Mouse (Mus musculus) liver, adult 2 months (tissue): ENCODE measurements around the gene Rgs9. TPM values are rescaled to one million over a fixed set of nuclear protein-coding genes. Genes with fewer than 3 reads are reported as not detected.

Experiments used
- DNase-seq: peaks from one replicate; pipeline ENCODE4 v3.0.0-alpha.2; 2011; ENCODE audit warnings: low read depth, low spot score; ENCODE audit errors: extremely low read depth
- H3K27ac ChIP-seq: fragments of 200-500 bp; replicated peaks from 2 replicates; pipeline ENCODE4 v1.5.1; 2012; ENCODE audit warnings: low read depth, mild to moderate bottlenecking, control low read depth, inconsistent platforms, low read length; ENCODE audit not compliant: insufficient read depth
- H3K27me3 ChIP-seq: fragments of 200-500 bp; 2 replicates; pipeline ENCODE4 v1.6.1; 2012; ENCODE audit warnings: mild to moderate bottlenecking, moderate library complexity, low read length, inconsistent platforms; ENCODE audit not compliant: control insufficient read depth, insufficient read depth
- H3K36me3 ChIP-seq: fragments of 200-500 bp; 2 replicates; pipeline ENCODE4 v1.6.1; 2012; ENCODE audit warnings: low read length, inconsistent platforms; ENCODE audit not compliant: control insufficient read depth, insufficient read depth
- H3K4me1 ChIP-seq: fragments of 200-500 bp; 2 replicates; pipeline ENCODE4 v1.6.1; 2011; ENCODE audit warnings: low read length; ENCODE audit not compliant: control insufficient read depth, insufficient read depth
- H3K4me3 ChIP-seq: fragments of 200-500 bp; 2 replicates; pipeline ENCODE4 v1.5.1; 2011; ENCODE audit warnings: low read depth, mild to moderate bottlenecking, control low read depth, low read length, moderate library complexity; ENCODE audit not compliant: insufficient read depth
- H3K79me2 ChIP-seq: fragments of 200-500 bp; 2 replicates; pipeline ENCODE4 v1.6.1; 2012; ENCODE audit warnings: inconsistent platforms, mild to moderate bottlenecking, low read length, moderate library complexity; ENCODE audit not compliant: control insufficient read depth, insufficient read depth
- H3K9ac ChIP-seq: fragments of 200-500 bp; 2 replicates; pipeline ENCODE4 v1.6.1; 2012; ENCODE audit warnings: low read depth, mild to moderate bottlenecking, control low read depth, inconsistent platforms, low read length
- CTCF ChIP-seq: fragments of 200-500 bp; IDR thresholded peaks from 2 replicates; pipeline ENCODE4 v1.5.1; 2011; ENCODE audit warnings: low read depth, low read length, control low read depth
- POLR2A ChIP-seq: fragments of 200-500 bp; IDR thresholded peaks from 2 replicates; pipeline ENCODE4 v1.6.1; 2011; ENCODE audit warnings: low read length, control low read depth; ENCODE audit not compliant: insufficient read depth; ENCODE audit errors: extremely low read depth
- WGBS: fragments of 180-500 bp; shearing (Covaris S2); methylation state at CpG from one replicate; pipeline ENCODE4 v1.1.7; 2018; 5-methylcytosine and 5-hydroxymethylcytosine counted together
- polyA plus RNA-seq: library from polyadenylated mRNA; depleted of rRNA; stranded (reverse); fragments of >200 nt; gene quantifications from 2 replicates; pipeline ENCODE4 v1.2.3, GENCODE M21; 2012
- total RNA-seq: library from RNA; depleted of rRNA; stranded (reverse); fragments of >200 nt; gene quantifications from 2 replicates; pipeline ENCODE4 v1.2.3, GENCODE M21; 2014

The Rgs9 gene
- total and polyA plus RNA-seq, 2 experiments = 0.09 to 0.37 TPM

- Histone ChIP-seq H3K79me2 (no peaks in the 10 kb centered on the region), H3K4me3 (no peak overlapping the region), H3K27me3 (0 out of 2 replicates have a peak, but pooled peaks cover 2% of the 10 kb centered on the region), H3K36me3 (no peaks in the 10 kb centered on the region), H3K4me1 (no peaks in the 10 kb centered on the region), H3K27ac (no peak overlapping the region), H3K9ac (no peak overlapping the region)
- no peak for DNase-seq
- no peak for TF ChIP-seq POLR2A
- TF ChIP-seq CTCF = no peak
- WGBS = 86% methylated on average over 5 of the region's 5 CpGs
Measured at GRCm38 (mm10) chr11:109319946-109320345, 22.0 kb upstream of the Rgs9 start.

- TF ChIP-seq CTCF (no peak), POLR2A (no peak)
Measured at GRCm38 (mm10) chr11:109319471-109319870, 21.5 kb upstream of the Rgs9 start.

DNA sequence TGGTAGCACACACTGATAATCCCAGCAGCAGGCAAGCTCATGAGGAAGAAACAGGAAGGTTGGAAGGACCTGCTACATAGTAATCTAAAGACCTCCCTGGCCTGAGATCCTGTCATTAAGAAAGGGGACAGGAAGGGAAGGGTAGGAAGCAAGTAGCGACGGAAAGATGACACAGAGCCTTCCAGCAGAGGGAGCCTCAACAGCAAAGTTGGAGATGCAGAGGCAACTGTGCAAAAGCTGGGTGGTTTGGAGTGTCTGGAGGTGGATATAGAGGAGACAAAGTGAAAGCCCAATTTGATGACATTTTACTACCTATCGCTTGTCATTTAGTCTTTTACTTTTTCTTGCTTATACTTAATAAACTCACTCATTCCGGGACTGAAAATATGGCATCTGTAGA is 19.0 kb upstream of the Rgs9 start:
- Histone ChIP-seq H3K27ac (no peak overlapping the region), H3K9ac (no peak overlapping the region), H3K27me3 (0 out of 2 replicates have a peak, but pooled peaks cover 2% of the 10 kb centered on the region), H3K36me3 (no peaks in the 10 kb centered on the region), H3K79me2 (no peaks in the 10 kb centered on the region), H3K4me3 (no peak overlapping the region), H3K4me1 (no peaks in the 10 kb centered on the region)
- TF ChIP-seq POLR2A (no peak), CTCF (peak; percentile 62)
- 43% methylated on average over 4 of the region's 4 CpGs for WGBS
- peak; percentile 12 for DNase-seq

More at GRCm38 (mm10) chr11:109319471-109319870, 21.5 kb upstream of the Rgs9 start:
- H3K27ac ChIP-seq = no peak overlapping the region
- no peaks in the 10 kb centered on the region for H3K79me2 ChIP-seq
- no peaks in the 10 kb centered on the region for H3K36me3 ChIP-seq
- 88% methylated on average over 4 of the region's 4 CpGs for WGBS
- H3K4me3 ChIP-seq = no peak overlapping the region
- H3K27me3 ChIP-seq = 0 out of 2 replicates have a peak, but pooled peaks cover 2% of the 10 kb centered on the region
- DNase-seq = no peak
- no peaks in the 10 kb centered on the region for H3K4me1 ChIP-seq
- no peak overlapping the region for H3K9ac ChIP-seq

DNA sequence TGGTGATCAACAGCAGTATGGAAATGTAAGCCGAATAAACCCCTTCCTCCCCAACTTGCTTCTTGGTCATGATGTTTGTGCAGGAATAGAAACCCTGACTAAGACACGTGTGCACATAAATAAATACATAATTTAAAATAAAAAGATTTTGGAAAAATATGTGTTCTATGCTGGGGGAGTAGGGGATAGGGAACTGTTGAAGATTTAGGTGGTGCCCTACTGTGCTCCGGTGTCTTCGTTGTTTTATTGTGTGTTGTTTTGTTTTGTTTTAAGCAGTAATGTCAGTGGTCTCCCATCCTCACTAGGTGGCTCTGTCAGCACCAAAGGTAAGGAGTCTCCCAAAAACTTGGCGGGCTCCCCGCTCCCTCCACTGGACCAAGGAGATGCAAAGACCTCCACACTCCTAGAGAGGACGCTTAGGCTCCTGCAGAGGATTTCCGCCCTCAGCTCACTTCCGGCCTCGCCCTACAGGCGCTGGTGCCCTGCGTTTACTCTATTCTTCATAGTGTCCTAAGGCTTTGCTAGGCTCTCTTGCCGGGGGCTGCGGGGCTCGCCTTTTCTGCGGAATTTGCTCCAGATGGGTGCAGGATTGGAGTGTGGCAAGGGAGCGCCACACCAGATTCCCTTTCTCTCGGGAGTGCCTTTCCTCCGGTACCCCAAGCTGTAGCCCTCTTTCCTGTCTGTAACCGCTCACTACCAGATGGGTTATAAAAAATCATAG is 14.1 kb upstream of the Rgs9 start:
- 17% methylated on average over 20 of the region's 20 CpGs for WGBS
- Histone ChIP-seq H3K36me3 (no peaks in the 10 kb centered on the region), H3K9ac (peak overlapping the region; percentile 41), H3K4me3 (peak overlapping the region; percentile 60), H3K27me3 (no peaks in the 10 kb centered on the region), H3K27ac (no peak overlapping the region), H3K79me2 (no peaks in the 10 kb centered on the region), H3K4me1 (no peaks in the 10 kb centered on the region)
- DNase-seq = peak; percentile 60
- TF ChIP-seq CTCF (no peak), POLR2A (no peak)

- WGBS = 88% methylated on average over 5 of the region's 5 CpGs
- Histone ChIP-seq H3K4me3 (no peak overlapping the region), H3K27me3 (no peaks in the 10 kb centered on the region), H3K9ac (no peak overlapping the region), H3K4me1 (no peaks in the 10 kb centered on the region), H3K27ac (no peak overlapping the region), H3K79me2 (no peaks in the 10 kb centered on the region), H3K36me3 (no peaks in the 10 kb centered on the region)
- TF ChIP-seq POLR2A (no peak), CTCF (no peak)
- no peak for DNase-seq
Measured at GRCm38 (mm10) chr11:109305680-109306079, 7.8 kb upstream of the Rgs9 start.

DNA sequence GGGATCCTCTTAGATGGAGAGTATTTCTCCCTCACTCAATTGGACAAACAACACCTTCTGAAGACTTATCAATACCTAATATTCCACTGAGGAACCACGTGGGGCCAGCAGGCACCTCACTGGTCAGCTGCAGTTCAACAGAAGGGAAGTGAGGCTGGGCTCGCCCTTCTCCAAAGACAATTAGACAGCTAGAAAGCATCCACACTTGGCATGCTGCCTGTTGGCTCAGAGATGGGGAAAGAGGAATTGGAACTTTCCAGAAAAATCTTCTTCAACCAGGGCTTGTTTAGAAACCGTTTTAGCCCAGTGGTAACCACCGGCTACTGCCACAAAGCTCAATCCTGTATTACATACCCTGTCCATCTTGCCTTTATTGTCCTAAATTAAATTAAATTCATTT is 4.4 kb upstream of the Rgs9 start:
- Histone ChIP-seq H3K27me3 (no peaks in the 10 kb centered on the region), H3K79me2 (no peaks in the 10 kb centered on the region), H3K9ac (no peak overlapping the region), H3K4me1 (0 out of 2 replicates have a peak, but pooled peaks cover 3% of the 10 kb centered on the region), H3K27ac (no peak overlapping the region), H3K36me3 (no peaks in the 10 kb centered on the region), H3K4me3 (no peak overlapping the region)
- 52% methylated on average over 4 of the region's 4 CpGs for WGBS
- peak; percentile 19 for DNase-seq
- TF ChIP-seq CTCF (no peak), POLR2A (no peak)
